Mouse (Mus musculus) lung, postnatal 10 days (tissue): ENCODE data around the gene Zfand3.

Experiments
- DNase-seq: peaks from one replicate; pipeline ENCODE4 v3.0.0; 2021

The Zfand3 gene

DNA sequence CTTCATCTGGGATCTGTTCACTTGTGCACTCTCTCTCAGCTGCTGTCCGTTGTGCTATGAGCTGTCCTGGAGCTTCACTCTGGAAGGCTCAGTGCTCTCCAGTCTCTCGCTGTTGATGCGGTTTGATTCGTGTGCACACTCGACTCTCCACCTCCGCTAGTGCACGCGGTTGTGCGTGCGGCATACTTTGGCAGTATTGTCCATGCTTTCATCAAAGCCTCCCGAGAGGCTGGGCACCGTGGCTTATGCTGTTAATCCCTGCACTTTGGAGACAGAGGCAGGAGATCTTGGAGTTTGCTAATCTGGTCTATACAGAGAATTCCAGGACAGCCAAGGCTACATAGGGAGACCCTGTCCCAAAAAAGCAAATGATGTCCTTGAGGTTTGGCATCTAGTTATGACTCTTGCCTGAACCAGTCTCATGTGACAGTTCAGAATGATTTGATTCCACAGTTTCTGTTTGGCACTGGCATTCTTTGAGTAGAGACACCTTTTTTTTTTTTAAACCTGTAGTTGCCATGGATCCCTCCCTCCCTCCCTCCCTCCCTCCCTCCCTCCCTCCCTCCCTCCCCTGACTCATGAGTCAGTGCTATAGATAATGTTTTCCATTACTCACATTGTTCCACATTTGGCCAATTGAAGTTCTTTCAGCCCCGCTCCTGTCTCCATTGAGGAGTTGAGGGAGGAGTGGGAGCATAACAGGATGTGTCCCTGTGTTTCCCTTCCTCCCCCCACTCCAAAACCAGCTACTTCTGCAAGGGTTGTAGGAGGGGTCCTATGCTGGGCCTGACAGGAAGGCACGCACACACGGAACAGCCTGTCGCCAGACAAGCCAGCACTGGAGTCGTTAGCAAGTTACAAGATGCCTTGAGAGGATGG is 192.1 kb downstream of the Zfand3 start:
- DNase-seq: peak; percentile 52

- peak; percentile 17 for DNase-seq
Measured at GRCm38 (mm10) chr17:30197280-30198030, 192.9 kb downstream of the Zfand3 start.

DNA sequence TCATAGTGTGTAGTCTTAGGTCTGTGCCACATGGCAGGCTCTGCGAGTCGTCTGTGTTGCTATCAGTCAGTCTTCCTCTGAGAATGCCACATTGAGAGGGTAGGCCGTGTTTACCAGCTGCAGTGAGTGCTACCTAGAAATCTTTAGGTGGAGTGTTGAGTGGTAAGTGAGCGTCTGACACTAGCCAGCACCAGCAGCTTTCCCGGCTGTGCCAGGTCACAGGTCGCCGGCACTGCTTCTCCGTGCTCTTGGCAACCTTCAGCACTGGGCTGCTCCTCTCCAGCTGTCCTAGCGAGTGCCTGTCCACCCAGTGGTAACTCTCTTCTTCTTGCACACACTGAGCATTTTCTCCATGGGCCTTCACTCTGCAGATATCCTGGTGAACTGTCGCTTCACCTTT is 193.9 kb downstream of the Zfand3 start:
- DNase-seq: no peak

DNA sequence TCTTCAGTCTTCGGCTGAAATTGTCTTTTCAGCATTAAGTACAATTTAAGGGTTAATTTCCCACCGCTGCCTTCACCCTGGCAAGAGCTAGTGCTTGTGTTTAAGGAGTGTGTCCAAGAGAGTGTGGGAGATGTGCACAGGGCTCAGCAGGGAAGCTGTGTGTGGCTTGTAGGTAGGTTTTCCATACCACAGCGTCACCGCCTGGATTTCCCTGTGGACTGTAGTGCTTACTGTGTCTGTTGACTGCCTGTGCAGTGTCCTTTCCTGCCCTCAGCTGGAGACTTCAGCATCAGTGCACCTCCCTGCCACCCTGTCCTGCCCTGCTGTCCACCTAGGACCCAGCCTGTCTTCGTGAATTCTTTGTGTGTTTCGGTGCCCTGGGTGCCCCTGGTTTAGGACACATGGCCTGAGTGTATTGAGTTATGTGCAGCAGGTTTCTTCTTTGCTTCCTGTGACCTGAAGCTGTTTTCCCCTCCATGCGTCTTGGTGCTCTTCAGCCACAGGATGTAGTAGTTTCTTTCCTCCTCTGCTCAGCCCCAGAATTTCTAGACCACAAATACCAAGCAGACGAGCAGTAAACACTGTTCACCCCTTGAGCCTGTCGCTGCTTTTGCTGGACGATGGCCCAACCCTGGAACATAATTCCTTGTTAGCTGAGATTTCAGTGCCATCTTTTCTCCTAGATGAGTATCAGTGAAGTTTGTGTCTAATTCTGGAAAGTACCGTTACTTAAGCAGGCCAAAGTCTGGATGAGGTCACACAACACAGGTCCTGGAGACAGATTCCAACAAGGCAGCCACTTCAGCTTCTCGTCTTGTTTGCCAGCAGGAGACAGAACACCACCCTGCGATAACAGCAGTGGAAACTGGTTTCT is 195.1 kb downstream of the Zfand3 start:
- peak; percentile 55 for DNase-seq

DNA sequence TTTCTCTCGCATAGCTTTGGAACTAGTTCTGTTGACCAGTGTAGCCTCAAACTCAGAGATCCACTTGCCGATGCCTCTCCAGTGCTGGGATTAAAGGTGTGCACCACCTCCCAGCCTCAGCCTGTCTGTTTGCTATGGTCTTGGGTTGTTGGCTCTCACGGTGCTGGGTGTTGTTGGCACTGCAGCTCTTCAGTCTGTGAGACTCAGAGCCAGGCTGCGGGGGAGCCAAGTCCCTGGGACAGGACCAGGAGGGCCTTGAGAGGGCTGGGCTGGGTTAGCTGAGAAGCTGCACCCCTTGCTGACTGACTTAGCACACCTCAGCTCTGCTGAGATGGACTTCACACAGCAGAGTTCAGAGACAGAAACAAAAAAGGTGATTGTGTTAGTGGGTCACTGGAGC is 195.8 kb downstream of the Zfand3 start:
- DNase-seq: no peak

DNA sequence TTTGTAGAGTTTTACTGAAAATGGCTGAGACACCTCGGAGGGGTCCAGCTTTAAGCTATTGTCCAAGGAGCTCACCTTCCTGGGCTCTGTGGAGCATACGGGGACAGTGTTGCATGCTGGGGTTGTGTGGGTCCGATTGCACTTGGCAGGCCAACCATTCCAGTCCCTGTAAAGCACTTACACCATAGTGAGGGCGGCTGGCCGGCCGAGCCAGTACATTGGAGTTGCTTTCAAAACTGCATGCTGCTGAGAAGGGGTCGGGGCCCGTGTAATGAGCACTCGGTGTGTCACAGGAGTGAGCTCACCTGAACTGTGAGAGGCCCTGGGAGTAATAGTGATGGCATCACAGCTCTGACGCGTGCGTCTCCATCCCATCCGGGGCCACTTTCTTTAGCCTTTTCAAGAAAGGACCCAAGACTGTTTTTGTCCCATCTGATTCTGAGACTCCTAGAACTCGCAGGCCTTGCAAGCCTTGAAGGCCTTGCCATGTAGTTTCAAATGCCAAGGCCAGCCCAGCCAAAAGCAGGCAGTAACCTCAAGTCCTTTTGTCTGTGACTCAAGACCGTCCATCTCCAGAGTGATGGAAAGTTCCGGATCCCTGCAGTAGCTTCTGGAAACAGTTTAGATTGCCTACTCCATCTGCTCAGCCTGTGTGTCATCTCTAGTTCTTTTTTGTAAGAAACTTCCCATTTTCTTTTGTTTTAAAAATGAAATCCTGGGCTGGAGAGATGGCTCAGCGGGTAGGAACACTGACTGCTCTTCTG is 200.7 kb downstream of the Zfand3 start:
- DNase-seq: no peak

GRCm38 (mm10) chr17:30210262-30210661 is 205.7 kb downstream of the Zfand3 start:
- DNase-seq: no peak

DNA sequence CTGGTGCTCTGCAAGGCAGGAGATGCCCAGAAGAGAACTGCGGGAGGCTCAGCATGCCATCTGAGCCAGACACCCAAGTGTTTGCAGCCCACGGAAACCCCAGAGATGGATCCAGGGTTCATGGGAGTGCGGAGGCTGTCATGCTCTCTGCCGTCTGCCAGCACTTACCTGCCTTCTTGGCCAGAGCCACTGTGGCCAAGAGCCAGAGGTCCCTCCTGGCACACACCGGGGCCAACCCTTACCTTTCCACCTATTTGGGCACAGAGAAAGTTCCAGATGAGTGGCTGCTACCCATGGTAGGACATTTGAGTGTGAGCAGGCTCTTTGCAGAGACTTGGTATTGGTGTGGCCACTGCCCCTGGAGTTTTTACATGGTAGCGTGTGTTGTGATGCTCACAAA is 206.4 kb downstream of the Zfand3 start:
- no peak for DNase-seq

- peak; percentile 57 for DNase-seq
Measured at GRCm38 (mm10) chr17:30212647-30213046, 208.1 kb downstream of the Zfand3 start.

GRCm38 (mm10) chr17:30213371-30213770 is 208.8 kb downstream of the Zfand3 start:
- DNase-seq: no peak

DNA sequence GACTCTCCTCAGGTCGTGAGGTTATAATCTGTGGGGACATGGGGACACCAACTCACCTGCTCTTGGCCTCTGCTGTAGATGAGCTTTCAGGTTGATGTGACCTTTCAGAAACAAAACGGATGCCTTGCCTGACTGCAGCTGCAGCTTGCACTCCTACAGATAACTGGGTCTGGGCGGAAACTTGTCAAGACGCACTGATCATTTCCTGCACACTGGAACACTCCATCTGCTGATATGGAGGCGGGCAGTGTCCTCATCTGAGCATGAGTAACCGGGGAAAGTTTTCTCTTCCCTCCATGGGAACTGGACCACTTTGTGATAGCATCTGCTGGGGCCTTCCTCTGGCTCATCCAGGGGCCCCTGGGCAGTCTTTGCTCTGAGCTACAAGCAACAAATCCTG is 209.9 kb downstream of the Zfand3 start:
- DNase-seq: no peak

- no peak for DNase-seq
Measured at GRCm38 (mm10) chr17:30215741-30216140, 211.2 kb downstream of the Zfand3 start.

DNA sequence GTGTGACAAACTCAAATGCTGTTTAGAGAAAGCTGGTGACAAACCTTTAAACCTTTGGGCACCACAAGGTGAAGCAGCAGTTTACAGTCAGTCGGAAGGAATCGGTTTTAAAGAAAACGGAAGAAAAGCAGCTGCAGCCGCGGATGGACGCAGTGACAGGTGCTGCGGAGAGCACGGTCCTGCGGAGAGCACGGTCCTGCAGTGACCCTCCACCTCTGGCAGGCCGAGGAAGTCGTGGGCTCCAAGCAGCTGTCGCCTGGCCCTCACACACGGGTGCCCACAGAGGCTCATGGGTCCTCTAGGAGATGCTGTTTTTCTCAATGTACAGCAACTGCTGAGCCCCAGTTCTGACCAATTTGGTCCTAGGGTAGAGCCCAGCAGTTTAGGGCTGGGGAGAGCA is 217.1 kb downstream of the Zfand3 start:
- DNase-seq: no peak

GRCm38 (mm10) chr17:30222361-30222760 is 217.8 kb downstream of the Zfand3 start:
- DNase-seq: no peak

DNA sequence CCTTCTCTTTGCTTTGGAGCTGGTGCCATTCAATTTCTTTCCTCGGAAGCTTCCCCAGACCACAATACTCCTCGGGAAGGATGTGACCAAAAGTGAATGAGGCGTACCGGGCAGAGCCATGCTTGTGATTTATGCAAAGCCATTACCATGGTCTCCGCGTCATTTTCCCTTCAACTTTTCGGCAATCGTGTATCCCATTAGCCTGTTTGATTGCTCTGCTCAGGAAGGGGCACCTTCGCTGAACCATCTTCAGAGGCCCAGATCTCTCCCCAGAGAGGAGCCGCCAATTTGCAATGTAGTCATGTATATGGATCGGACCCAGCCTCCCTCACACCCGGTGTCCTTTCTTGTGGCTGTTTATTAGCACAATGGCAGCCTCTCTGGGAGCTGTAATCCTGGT is 218.3 kb downstream of the Zfand3 start:
- DNase-seq: no peak

DNA sequence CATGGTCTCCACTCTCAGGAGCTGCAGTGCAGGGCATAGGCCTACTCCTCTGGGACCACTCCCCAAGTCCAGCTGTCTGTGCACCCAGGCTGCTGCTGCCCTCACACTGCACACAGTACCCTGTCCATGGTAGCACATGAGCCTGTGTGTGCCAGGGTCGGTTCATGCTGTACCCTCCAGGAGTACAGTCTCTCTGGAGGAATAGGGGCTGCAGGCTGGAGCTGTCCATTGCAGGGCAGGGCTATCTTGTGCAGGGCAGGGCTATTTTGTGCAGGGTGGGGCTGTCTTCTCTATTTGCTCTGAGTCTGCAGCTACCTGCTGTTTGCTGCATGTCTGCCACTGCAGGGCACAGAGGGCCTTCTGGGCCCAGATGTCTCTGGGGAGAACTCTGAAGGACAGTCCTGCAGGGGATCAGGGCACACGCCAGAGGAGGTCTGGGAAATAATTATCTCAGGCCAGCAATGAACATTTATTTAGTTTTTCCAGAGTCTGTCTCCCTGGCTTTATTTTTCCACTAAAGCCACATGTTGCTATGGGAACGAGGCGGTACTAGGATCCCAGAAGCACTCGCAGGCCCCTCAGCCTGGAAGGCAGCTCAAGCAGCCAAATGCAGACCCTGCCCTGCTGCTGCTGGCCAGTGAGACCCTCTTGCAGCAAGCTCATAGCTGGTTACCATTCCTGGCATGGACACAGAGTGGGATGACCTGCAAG is 220.7 kb downstream of the Zfand3 start:
- no peak for DNase-seq

DNA sequence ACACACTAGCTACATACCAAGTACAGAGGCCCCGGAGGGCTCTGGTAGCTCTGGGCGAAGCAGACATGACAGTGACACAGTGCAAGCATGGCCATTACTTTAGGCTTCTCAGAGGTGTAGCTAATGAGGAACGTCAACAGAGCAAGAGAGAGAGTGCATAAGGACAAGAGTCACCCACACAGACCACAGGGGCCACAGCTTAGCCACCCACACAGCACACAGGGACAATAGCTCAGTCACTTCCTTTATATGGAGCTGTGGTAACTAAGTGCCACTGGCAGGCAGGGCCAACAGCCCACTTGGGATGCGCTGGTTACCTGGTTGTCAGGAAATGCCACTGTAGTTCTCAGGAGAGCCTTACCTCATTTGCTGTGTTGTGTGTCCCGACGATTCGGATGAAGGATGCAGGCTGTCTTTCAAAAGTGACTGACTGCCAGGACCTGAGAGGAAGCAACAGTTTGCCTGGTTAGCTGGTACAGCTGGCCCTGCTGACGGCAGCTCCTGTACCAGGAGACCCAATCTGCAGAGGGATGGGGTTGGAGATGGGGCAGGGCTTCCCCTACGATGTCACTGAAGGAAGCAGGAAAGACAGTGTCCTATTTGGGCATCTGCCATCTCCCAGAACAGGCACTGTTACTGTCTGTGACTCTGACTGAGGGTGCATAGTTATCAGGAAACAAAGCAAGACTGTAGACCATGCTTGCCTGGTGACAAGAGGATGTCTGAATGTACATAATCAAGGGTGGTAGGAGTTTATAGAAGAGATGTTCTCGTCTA is 224.1 kb downstream of the Zfand3 start:
- DNase-seq: peak; percentile 51

DNA sequence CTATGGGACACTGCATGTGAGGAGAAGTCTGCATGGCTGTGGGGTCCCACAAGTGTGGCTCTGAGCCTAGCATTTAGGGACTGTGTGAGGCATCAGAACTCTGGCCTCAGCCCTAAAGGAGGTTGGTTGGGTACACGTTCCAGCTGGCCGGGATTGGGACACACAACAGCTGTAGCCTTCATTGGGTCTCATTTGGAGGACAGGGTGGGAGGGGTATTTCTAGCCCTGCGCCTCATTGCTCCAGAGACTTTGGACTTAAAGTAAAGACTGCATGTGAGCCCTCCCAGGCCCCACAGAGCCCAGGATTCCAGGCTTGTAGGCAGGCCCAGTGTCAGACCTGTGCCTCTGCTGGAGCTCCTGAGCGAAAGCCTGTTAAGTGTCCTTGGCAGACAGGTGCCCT is 225.9 kb downstream of the Zfand3 start:
- DNase-seq: peak; percentile 74

DNA sequence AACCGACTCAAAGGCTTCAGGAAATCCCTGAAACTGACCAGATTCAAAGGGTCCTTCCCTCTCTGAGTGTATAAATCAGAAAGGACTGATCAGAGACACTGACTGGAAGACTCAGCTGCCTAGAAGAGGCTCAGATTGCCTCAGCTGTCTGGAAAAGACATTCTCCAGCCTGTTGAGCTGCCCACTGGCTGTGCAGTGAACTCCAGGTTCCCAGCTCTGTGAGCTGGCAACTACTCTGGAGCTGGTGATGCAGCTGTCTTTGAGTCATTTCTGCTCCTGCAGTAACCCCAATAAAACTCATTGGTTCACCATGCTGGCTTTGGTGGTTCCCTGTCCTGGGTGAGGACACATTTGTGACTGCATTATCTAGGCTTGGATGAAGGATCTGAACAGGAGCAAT is 226.9 kb downstream of the Zfand3 start:
- no peak for DNase-seq

DNA sequence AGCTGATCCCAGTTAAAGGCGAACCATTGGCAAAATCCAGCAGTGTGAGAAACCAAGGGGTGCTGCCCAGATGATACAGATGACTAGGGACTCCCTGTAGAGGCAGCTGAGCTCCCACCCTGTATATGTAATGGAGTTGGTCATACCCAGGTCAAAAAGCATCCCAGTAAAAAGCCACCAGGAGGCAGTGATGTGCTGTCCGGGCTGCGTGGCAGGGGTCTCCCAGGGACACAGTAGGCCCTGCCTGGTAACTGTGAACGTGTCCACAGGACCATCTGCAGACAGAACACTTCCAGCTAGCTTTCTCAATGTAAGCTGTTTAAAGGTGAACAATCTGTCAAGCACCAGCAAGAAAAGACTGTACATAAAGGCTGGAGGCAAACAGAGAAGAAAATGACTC is 228.2 kb downstream of the Zfand3 start:
- DNase-seq: no peak

GRCm38 (mm10) chr17:30235380-30235779 is 230.8 kb downstream of the Zfand3 start:
- no peak for DNase-seq
